Mouse (Mus musculus) heart, adult 2 months (tissue): ENCODE measurements at regions not wholly inside any gene's neighbourhood (a gene's known extent, or its start where the extent isn't known, plus 50 kb on each side); places are given as distances from the start of the nearest gene placed in this dataset.

Experiments
- DNase-seq, 2 experiments: peaks; one replicate each; pipeline ENCODE4 v3.0.0; 2021
- H3K27ac ChIP-seq: fragments of 200-600 bp; 2 replicates; pipeline ENCODE4 v1.8.1; 2022
- H3K27me3 ChIP-seq: fragments of 200-500 bp; 2 replicates; pipeline ENCODE4 v1.6.1; 2012; ENCODE audit warnings: mild to moderate bottlenecking, low read length, inconsistent platforms, mixed read lengths; ENCODE audit not compliant: control insufficient read depth, insufficient read depth
- H3K36me3 ChIP-seq: fragments of 200-500 bp; 2 replicates; pipeline ENCODE4 v1.6.1; 2012; ENCODE audit warnings: low read length, inconsistent platforms; ENCODE audit not compliant: control insufficient read depth, insufficient read depth
- H3K4me1 ChIP-seq: fragments of 200-500 bp; 2 replicates; pipeline ENCODE4 v1.6.1; 2011; ENCODE audit warnings: low read length; ENCODE audit not compliant: control insufficient read depth, insufficient read depth
- H3K4me3 ChIP-seq: fragments of 200-600 bp; 2 replicates; pipeline ENCODE4 v1.8.1; 2022
- H3K79me2 ChIP-seq: fragments of 200-500 bp; replicated peaks from 2 replicates; pipeline ENCODE4 v1.6.1; 2012; ENCODE audit warnings: mild to moderate bottlenecking, inconsistent platforms, low read length, moderate library complexity, mixed read lengths; ENCODE audit not compliant: control insufficient read depth, insufficient read depth
- H3K9ac ChIP-seq: fragments of 200-500 bp; 2 replicates; pipeline ENCODE4 v1.6.1; 2012; ENCODE audit warnings: low read depth, mild to moderate bottlenecking, control low read depth, inconsistent platforms, low read length, mixed read lengths
- CTCF ChIP-seq: fragments of 200-600 bp; IDR thresholded peaks from 2 replicates; pipeline ENCODE4 v1.8.1; 2022; ENCODE audit warnings: antibody characterized with exemption, mild to moderate bottlenecking, moderate library complexity
- EP300 ChIP-seq: fragments of 200-500 bp; IDR thresholded peaks from 2 replicates; pipeline ENCODE4 v1.6.1; 2011; ENCODE audit warnings: low read depth, low read length, control low read depth; ENCODE audit not compliant: insufficient read depth
- POLR2A ChIP-seq: fragments of 200-500 bp; IDR thresholded peaks from 2 replicates; pipeline ENCODE4 v1.6.1; 2011; ENCODE audit warnings: mild to moderate bottlenecking, low read depth, low read length, control low read depth; ENCODE audit not compliant: insufficient read depth
- WGBS: fragments of 180-500 bp; shearing (Covaris S2); methylation state at CpG from one replicate; pipeline ENCODE4 v1.1.7; 2018; 5-methylcytosine and 5-hydroxymethylcytosine counted together
- intact Hi-C: fragments of 180-260 bp; cut with DNase I; formaldehyde crosslinking; loops from one replicate; pipeline ENCODE4 v1.15.1; 2025

DNA sequence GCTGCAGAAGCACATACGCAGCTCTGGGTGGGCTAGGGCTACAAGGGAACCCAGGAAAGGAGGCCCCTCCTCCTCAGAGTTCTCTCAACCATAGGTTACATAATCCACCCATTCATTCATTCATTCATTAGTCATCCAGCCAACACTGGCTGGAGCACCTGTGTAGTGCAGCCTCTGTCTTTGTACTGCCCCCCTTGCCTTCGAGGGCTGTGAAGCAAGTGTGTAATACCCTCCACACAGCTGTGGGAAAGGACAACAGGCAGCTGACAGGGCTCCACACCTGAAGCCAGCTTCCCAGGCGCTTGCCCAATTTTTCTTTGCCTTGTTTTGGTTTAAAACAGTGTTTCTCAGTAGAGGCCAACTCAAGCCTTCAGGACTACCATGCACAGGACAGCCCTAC, 285.0 kb upstream of the Runx1 start:
- Histone ChIP-seq H3K9ac (no peak overlapping the region), H3K4me1 (no peaks in the 10 kb centered on the region; the same call in 1 of the 2 replicates), H3K79me2 (no peaks in the 10 kb centered on the region), H3K27me3 (no peaks in the 10 kb centered on the region), H3K36me3 (no peaks in the 10 kb centered on the region), H3K4me3 (no peak overlapping the region), H3K27ac (no peak overlapping the region)
- intact Hi-C loops = no loop called here
- DNase-seq = no peak
- 93% methylated on average over 3 of the region's 3 CpGs for WGBS
- TF ChIP-seq EP300 (no peak), POLR2A (no peak)

DNA sequence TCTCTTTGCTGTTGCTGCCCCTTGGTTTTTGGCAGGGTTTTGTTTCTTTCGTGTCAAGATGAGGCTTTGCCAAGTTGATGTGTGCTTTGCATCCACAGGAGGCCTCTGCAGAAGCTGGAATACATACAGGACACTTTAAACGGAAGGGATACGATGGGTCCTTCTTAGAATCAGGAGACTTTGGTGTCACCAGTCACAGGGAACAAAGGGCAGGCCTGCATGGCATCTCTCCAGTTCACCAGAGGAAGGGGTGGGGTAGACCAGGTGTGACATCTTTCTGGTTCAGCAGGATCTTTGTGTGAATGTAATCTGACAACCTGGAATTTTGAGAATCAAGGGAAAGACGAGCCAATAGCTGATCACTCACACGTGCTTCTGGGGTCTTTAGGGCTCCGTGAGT, 284.5 kb upstream of the Runx1 start:
- H3K9ac ChIP-seq = no peak overlapping the region
- WGBS = 84% methylated on average over 6 of the region's 6 CpGs

GRCm38 (mm10) chr16:93109683-93110407, 283.9 kb upstream of the Runx1 start:
- Histone ChIP-seq H3K4me3 (no peak overlapping the region), H3K36me3 (no peaks in the 10 kb centered on the region), H3K9ac (no peak overlapping the region), H3K4me1 (no peaks in the 10 kb centered on the region; the same call in 1 of the 2 replicates), H3K27ac (no peak overlapping the region; the same call in 1 of the 2 replicates), H3K79me2 (no peaks in the 10 kb centered on the region), H3K27me3 (no peaks in the 10 kb centered on the region)
- TF ChIP-seq EP300 = no peak
- no peak for TF ChIP-seq CTCF
- TF ChIP-seq POLR2A = no peak
- WGBS = 30% methylated on average over 12 of the region's 12 CpGs
- no peak for DNase-seq
- intact Hi-C loops = no loop called here

More for the DNA sequence above, 284.5 kb upstream of the Runx1 start:
- Histone ChIP-seq H3K27ac (no peak overlapping the region), H3K27me3 (no peaks in the 10 kb centered on the region), H3K36me3 (no peaks in the 10 kb centered on the region), H3K4me3 (no peak overlapping the region), H3K79me2 (no peaks in the 10 kb centered on the region), H3K4me1 (no peaks in the 10 kb centered on the region; the same call in 1 of the 2 replicates)
- no peak for DNase-seq
- intact Hi-C loops = no loop called here
- no peak for TF ChIP-seq EP300
- TF ChIP-seq CTCF = no peak
- TF ChIP-seq POLR2A = no peak

DNA sequence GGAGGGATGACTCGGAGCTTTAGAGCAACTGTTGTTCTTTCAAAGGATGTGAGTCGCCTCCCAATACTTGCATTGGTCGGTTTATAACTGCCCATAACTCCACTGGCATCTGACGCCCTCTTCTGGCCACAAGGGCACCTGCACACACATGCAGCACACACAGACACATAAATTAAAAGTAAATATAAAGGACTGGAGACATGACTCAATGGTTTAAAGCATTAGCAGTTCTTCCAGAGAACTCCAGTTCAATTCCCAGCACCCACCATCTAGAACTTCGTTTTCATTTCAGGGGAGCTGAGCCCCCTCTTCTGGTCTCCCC, 281.5 kb upstream of the Runx1 start:
- WGBS = 72% methylated on average over 5 of the region's 5 CpGs
- Histone ChIP-seq H3K79me2 (no peaks in the 10 kb centered on the region), H3K27ac (no peak overlapping the region), H3K36me3 (no peaks in the 10 kb centered on the region), H3K9ac (no peak overlapping the region), H3K27me3 (no peaks in the 10 kb centered on the region), H3K4me3 (no peak overlapping the region), H3K4me1 (no peaks in the 10 kb centered on the region; the same call in 1 of the 2 replicates)
- intact Hi-C loops = no loop called here
- DNase-seq = no peak
- TF ChIP-seq POLR2A = no peak
- peak; percentile 18; the same call in 1 of the 2 replicates for TF ChIP-seq CTCF
- no peak for TF ChIP-seq EP300

DNA sequence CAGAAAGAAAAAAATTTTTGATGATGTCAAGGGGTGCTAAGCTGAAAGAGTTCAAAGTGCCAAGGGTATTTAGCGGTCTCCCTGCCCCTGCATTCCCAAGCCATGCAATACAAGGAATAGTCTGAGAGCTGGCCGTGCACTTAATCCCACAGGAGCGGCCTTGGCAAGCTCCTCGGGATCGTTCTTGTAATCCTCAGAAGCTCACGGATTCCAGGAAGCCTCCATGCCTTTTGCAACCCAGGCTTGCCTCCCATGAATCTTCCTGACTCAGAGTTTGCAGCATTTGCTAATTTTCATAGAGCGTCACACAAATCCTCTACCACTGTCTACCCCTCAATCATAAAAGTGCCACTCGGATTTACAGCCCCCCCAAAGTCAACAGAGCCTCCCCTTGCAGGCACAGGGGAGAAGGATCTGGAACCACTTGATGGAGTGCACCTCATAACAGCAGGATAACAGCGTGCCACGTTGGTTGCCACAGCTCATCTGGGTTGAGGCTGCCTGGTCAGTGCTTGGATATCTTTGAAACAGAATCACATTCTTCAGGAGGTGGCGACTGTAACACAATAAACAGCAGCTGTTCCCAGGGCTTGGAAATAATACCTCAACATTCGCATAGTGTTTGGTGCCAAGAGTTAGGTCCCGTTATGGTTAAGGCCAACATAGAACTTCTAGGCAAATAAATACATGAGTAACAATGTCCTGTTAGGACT, 281.0 kb upstream of the Runx1 start:
- Histone ChIP-seq H3K9ac (no peak overlapping the region), H3K4me3 (no peak overlapping the region), H3K36me3 (no peaks in the 10 kb centered on the region), H3K79me2 (no peaks in the 10 kb centered on the region), H3K27ac (no peak overlapping the region), H3K4me1 (no peaks in the 10 kb centered on the region; the same call in 1 of the 2 replicates), H3K27me3 (no peaks in the 10 kb centered on the region)
- DNase-seq = peak; percentile 51 to 60
- WGBS = 60% methylated on average over 13 of the region's 13 CpGs
- TF ChIP-seq POLR2A (no peak), CTCF (no peak), EP300 (no peak)
- intact Hi-C loops = no loop called here

GRCm38 (mm10) chr16:93102174-93102573, 276.2 kb upstream of the Runx1 start:
- no peak overlapping the region for H3K27ac ChIP-seq
- 72% methylated on average over 3 of the region's 3 CpGs for WGBS
- H3K79me2 ChIP-seq = no peaks in the 10 kb centered on the region
- TF ChIP-seq POLR2A (no peak), CTCF (no peak), EP300 (no peak)
- no peaks in the 10 kb centered on the region for H3K4me1 ChIP-seq
- H3K4me3 ChIP-seq = no peak overlapping the region
- no peaks in the 10 kb centered on the region for H3K36me3 ChIP-seq
- intact Hi-C loops = no loop called here
- no peak overlapping the region for H3K9ac ChIP-seq
- DNase-seq = no peak
- H3K27me3 ChIP-seq = no peaks in the 10 kb centered on the region
